Mouse (Mus musculus): ENCODE results near the gene Mvb12b.

Mvb12b gene

DNA sequence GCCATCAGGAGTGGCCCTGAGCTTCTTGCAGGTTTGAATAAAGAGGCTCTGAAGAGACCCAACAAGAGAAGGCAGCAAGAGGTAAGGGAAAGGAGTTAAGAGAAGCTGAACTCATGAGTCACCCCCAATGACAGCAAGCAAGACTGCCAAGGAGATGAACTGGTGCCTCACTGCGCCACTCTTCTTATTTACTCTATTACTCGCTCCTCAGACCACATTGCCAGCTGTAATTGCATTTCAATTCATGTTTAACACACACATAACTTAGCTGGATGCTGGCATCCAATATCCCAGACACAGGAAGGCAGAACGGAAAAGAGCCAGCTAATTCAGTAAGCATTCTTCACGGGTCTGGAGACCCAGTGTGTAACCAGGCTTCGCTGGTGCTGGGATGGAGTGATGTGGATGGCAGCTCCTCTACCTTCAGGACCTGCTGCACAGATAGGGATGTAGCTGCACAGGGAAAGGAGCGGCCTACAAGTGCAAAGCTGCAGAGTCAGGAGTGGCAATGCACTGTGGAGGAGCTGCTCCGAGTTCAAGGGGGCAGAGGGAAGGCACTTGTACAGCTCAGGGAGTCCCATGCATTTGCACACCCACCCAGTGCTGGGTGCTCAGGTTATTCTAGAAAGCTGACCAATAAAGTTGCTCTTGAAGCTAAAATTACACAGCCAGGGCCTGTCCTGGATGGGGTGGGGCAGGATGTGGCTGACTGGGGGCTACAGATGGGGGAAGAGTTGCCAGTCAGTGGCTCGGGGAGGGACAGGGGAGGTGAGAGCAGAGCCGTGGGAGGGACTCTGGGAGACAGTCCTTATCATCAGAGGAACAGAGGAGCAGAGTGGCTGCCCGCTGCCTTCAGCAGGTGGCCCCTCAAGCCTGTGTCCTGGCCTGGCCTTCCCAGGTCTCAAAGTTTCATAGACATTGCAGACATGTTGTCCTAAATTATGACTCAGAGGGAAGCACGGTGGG lies 34.5 kb downstream of the Mvb12b start:
- DNase-seq (ENCODE audit: low read depth, low spot score): no peak

GRCm38 (mm10) chr2:33847196-33847834 lies 40.4 kb downstream of the Mvb12b start:
- no peak for DNase-seq (ENCODE audit: low read depth, low spot score)

DNA sequence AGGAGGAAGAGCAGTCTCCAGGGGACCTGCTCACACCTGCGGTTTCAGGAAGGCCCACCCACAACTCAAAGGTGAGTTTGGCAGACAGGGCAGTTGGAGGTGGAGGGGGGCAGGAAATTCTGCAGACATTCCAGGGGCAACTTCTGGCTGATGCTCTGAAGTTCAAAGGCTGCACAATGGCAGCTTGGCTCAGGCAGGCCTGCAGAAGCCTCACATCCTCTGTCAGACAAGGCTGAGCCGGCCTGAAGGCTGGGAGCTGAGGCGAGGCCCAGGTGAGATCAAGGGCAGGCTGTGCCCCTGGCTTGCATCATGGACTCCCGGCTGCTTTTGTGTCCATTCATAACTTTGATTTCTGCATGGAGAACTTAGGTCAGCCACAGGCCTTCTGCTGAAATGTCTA lies 41.1 kb downstream of the Mvb12b start:
- DNase-seq (ENCODE audit: low read depth, low spot score): no peak

DNA sequence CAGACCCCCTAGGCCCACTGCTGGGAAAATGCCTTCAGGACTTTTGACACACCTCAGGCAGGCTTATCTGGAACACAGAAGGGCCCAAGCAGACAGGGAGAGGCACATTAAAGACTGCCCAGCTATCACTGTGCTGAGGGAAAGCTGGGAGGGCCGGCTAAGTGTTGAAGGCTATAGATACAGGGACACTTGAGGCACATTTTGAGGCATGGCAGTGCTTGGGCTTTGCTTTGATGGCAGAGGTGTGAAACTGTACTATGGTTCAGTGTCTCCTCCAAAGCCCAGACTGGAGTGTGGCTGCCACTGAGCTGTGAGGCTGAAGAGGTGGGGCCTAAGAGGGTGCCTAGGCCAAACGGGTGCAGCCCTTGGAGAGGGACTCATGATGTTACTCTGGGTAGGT lies 44.1 kb downstream of the Mvb12b start:
- no peak for DNase-seq (ENCODE audit: low read depth, low spot score)

- peak; percentile 27 for DNase-seq (ENCODE audit: low read depth, low spot score)
Observed at GRCm38 (mm10) chr2:33842983-33843577, 44.7 kb downstream of the Mvb12b start.

GRCm38 (mm10) chr2:33841980-33842379 lies 45.8 kb downstream of the Mvb12b start:
- DNase-seq (ENCODE audit: low read depth, low spot score): no peak

GRCm38 (mm10) chr2:33840483-33840882 lies 47.3 kb downstream of the Mvb12b start:
- no peak for DNase-seq (ENCODE audit: low read depth, low spot score)

DNA sequence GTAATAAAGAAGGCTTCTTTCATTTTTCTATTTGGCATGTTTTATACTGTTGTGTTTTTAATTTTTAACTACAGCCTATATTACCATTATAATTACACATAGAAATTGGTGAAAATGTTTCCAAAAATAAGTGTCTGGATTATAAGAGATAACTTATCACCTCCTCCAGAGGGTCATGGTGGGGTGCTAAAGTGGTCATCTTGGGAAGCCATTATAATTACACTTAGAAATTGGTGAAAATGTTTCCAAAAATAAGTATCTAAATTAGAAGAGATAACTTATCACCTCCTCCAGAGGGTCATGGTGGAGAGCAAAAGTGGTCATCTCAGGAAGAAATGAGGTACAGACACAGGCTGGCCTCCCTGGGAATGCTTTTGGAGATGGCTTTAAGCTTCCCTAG lies 48.5 kb downstream of the Mvb12b start:
- DNase-seq (ENCODE audit: low read depth, low spot score): no peak

DNA sequence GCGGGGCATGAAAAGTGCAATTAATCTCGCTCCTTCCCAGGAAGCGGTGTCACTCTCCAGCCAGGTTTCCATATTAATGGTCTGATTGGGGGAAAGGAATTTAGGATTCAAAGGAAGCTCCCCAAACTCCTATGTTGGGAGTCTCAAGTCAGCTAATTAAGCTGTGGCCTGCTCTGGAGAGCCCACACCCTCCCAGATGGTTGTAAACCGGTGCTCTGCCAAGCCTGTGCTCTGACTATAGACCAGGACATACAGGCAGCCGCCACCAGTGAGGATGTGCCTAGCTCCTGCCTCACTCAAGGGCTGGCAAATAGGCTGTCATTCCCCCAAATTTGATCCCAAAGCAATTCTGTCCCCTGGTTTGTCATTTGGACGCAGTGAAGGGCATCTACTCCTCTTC lies 50.4 kb downstream of the Mvb12b start:
- DNase-seq (ENCODE audit: low read depth, low spot score): no peak

DNA sequence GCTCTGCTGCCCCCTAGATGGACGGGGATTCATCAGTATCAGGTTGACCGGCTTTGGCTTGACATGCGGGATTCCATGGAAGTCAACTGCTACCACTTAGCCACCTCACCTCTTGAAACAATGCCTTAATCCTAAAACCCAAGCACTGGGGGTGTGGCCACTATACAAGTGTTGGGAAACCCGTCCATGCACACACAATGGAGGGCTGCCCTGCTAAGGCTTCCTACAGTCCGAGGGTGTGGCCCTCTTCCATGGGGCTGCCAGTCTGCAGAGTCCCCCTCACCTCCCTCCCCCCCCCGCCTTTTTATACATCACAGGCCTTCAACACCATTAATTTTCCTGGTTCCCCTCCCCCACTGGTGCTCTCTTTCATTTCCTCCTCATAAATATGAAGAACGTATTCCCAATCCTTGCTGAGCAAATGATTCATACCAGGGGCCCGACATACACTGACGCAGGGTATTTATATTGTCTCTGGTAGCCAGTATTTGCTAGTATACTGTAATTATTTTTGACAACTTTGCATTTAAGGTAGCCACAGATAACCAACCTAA lies 51.0 kb downstream of the Mvb12b start:
- no peak for DNase-seq (ENCODE audit: low read depth, low spot score)

GRCm38 (mm10) chr2:33835038-33835437 lies 52.7 kb downstream of the Mvb12b start:
- DNase-seq (ENCODE audit: low read depth, low spot score): no peak

GRCm38 (mm10) chr2:33833902-33834301 lies 53.8 kb downstream of the Mvb12b start:
- DNase-seq (ENCODE audit: low read depth, low spot score): no peak

DNA sequence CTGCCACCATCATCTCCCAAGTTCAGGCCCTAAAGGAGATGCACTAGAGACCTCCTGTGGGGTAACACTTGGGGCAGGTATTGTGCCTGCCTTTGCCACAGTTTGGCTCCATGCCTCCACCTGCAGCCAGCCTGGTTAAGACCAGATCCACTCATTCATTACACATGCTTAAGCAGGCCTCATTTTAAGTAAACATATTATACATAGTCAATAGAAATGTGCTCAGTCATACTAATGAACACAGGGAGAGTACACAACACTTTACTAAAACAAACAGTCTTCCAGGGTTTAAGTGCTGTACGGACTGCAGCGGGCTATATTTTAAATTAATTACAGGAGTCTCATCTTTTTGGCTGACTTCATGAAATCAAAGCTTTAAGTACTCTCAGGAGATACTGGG lies 57.9 kb downstream of the Mvb12b start:
- DNase-seq (ENCODE audit: low read depth, low spot score): no peak

GRCm38 (mm10) chr2:33826777-33827176 lies 61.0 kb downstream of the Mvb12b start:
- DNase-seq (ENCODE audit: low read depth, low spot score): no peak

DNA sequence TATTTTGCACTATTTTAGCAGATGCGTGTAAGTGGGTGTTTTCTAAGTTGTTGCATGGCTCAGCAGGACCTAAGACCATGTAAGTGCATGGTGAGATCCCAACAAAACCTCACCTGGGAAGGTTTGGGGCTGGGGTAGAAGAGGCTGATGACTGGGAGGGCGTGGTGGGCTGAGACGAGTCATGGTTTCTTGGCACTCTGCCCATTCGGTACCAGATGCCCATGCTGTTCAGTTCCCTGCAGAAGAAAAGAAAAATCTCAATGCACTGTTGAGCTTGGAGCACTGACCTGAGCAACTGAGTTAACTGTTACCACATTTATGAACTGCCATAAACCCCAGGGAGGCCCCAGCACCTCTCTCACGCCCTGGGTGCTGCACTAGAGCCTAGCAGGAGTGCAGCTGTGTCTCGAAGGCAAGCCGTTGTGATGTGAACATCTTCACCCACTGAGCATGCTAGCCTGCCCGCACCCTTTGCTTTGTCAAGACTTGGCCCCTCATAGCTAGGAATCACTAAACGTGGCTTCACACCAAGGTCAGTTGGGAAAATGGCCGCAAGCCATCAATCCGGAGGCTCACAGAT lies 62.7 kb downstream of the Mvb12b start:
- DNase-seq (ENCODE audit: low read depth, low spot score): no peak

GRCm38 (mm10) chr2:33821677-33822607 lies 65.8 kb downstream of the Mvb12b start:
- DNase-seq (ENCODE audit: low read depth, low spot score): peak; percentile 57

DNA sequence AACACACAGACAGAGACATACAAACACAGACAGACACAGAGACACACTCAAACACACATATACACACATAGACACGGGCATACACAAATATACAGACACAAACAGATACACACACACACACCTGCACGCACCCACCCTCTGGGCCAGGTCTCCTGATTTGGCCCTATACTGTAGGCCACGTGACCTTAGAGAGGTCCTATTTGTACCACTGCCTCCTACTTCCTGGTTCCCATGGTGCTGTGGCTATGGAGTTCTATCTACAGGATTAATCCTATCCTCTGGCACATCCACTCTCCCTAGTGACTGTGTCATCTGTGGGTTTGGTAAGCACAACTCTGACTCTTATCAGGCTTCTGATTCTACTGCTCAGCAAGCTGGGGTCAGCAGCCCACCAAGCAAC lies 67.3 kb downstream of the Mvb12b start:
- DNase-seq (ENCODE audit: low read depth, low spot score): no peak

GRCm38 (mm10) chr2:33820037-33820436 lies 67.7 kb downstream of the Mvb12b start:
- DNase-seq (ENCODE audit: low read depth, low spot score): no peak

DNA sequence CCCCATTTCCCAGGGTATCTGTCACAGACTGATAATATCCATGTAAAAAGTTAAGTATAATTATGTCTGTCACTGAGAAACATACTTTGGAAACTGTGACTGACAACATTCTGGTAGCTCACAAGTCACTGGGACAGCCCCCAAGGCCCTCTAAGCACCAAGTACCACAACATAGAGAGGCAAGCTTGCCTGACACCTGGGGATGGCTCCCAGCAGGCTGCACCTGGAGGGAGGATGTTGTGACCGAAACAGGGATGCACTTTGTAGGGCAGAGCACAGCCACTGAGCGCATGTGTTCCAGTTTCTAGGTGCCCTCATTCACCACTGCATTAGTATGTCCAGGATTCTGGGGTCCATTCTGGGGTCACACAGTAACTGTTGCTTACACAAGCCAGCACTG lies 69.4 kb downstream of the Mvb12b start:
- DNase-seq (ENCODE audit: low read depth, low spot score): no peak

DNA sequence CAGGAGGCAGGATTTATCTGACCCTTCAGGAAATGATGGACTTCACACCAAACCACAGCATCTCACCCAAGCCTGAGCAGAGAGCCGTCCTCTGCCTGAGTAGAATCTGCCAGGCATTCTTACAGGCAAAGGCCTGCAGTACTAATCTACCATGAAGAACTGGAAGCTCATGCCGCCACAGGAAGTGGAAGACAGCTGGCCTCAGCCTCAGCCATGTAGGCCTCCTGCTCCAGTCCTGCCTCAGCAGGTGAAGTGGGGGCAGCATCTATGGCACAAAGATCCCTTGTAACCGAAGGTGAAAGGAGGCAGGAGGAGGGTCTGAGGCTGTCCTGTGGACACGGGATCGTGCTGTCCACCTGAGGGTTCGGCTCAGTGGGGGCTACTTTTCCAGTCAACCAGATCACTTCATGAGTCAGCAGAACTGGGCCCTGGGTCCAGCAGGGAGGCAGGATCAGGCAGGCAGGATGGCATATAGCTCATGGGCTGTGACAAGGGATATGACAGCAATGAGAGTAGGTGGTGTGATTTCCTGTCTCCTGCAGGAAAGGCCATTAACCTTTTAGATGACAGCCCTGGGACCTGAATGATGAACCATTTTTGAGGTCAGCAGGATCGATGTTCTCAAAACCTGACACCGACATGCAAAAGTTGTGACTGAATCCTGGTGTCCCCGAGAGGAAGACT lies 69.9 kb downstream of the Mvb12b start:
- DNase-seq (ENCODE audit: low read depth, low spot score): no peak

Data from skeletal muscle tissue, adult 2 months (tissue).